Mouse (Mus musculus) cerebral cortex, adult 2 months (tissue): ENCODE data around the gene Kiss1.

ENCODE experiments used
- WGBS: fragments of 180-500 bp; shearing (Covaris S2); methylation state at CpG from one replicate; pipeline ENCODE4 v1.1.7; 2018; 5-methylcytosine and 5-hydroxymethylcytosine counted together

Kiss1 gene

GRCm38 (mm10) chr1:133321267-133321925 is at the start of gene Kiss1:
TSS of gene Kiss1 (plus strand) at chr1:133321875.
- WGBS: 71% methylated on average over 13 of the region's 13 CpGs

GRCm38 (mm10) chr1:133274163-133274562 is 47.5 kb upstream of the Kiss1 start:
- WGBS: 96% methylated on average over 19 of the region's 19 CpGs

GRCm38 (mm10) chr1:133276983-133277382 is 44.7 kb upstream of the Kiss1 start:
- 73% methylated on average over 5 of the region's 5 CpGs for WGBS

- WGBS: 83% methylated on average over 6 of the region's 6 CpGs
Measured at GRCm38 (mm10) chr1:133278539-133278938, 43.1 kb upstream of the Kiss1 start.

GRCm38 (mm10) chr1:133278946-133279631 is 42.6 kb upstream of the Kiss1 start:
- 75% methylated on average over 15 of the region's 15 CpGs for WGBS

- WGBS: 53% methylated on average over 11 of the region's 11 CpGs
Measured at GRCm38 (mm10) chr1:133279632-133280093, 42.0 kb upstream of the Kiss1 start.

- 86% methylated on average over 2 of the region's 2 CpGs for WGBS
Measured at GRCm38 (mm10) chr1:133280537-133280936, 41.1 kb upstream of the Kiss1 start.

GRCm38 (mm10) chr1:133285907-133286306 is 35.8 kb upstream of the Kiss1 start:
- 87% methylated on average over 7 of the region's 7 CpGs for WGBS

- 50% methylated on average over 4 of the region's 4 CpGs for WGBS
Measured at GRCm38 (mm10) chr1:133287051-133287450, 34.6 kb upstream of the Kiss1 start.

GRCm38 (mm10) chr1:133287880-133288279 is 33.8 kb upstream of the Kiss1 start:
- WGBS: 92% methylated on average over 12 of the region's 12 CpGs

GRCm38 (mm10) chr1:133291888-133292287 is 29.8 kb upstream of the Kiss1 start:
- WGBS: 74% methylated on average over 6 of the region's 6 CpGs

- WGBS: 69% methylated on average over 9 of the region's 9 CpGs
Measured at GRCm38 (mm10) chr1:133296376-133296775, 25.3 kb upstream of the Kiss1 start.

- WGBS: 53% methylated on average over 14 of the region's 14 CpGs
Measured at GRCm38 (mm10) chr1:133298816-133299215, 22.9 kb upstream of the Kiss1 start.

GRCm38 (mm10) chr1:133302540-133302939 is 19.1 kb upstream of the Kiss1 start:
- 39% methylated on average over 3 of the region's 3 CpGs for WGBS

GRCm38 (mm10) chr1:133306842-133307241 is 14.8 kb upstream of the Kiss1 start:
- 3% methylated on average over 4 of the region's 4 CpGs for WGBS

GRCm38 (mm10) chr1:133307318-133307717 is 14.4 kb upstream of the Kiss1 start:
- 3% methylated on average over 6 of the region's 6 CpGs for WGBS

GRCm38 (mm10) chr1:133309652-133310267 is 11.9 kb upstream of the Kiss1 start, which contains the start of gene Golt1a:
TSS of gene Golt1a (plus strand) at chr1:133309800.
- WGBS: 76% methylated on average over 14 of the region's 14 CpGs

- 73% methylated on average over 4 of the region's 4 CpGs for WGBS
Measured at GRCm38 (mm10) chr1:133311240-133311639, 10.4 kb upstream of the Kiss1 start.

GRCm38 (mm10) chr1:133311946-133312345 is 9.7 kb upstream of the Kiss1 start:
- WGBS: 9% methylated on average over 10 of the region's 10 CpGs

GRCm38 (mm10) chr1:133314364-133314763 is 7.3 kb upstream of the Kiss1 start:
- 37% methylated on average over 8 of the region's 8 CpGs for whole genome bisulfite sequencing

GRCm38 (mm10) chr1:133315775-133316174 is 5.9 kb upstream of the Kiss1 start:
- WGBS: 86% methylated on average over 6 of the region's 6 CpGs

- WGBS: 86% methylated on average over 4 of the region's 4 CpGs
Measured at GRCm38 (mm10) chr1:133316577-133316976, 5.1 kb upstream of the Kiss1 start.

- WGBS: 42% methylated on average over 1 of the region's 1 CpGs
Measured at GRCm38 (mm10) chr1:133317149-133317548, 4.5 kb upstream of the Kiss1 start.
